Mouse (Mus musculus) CH12.LX (cell line): ENCODE results near the gene Fpgs.

ENCODE experiments used
- CHD2 ChIP-seq: IDR thresholded peaks from 2 replicates; pipeline ENCODE4 v1.6.1; 2011; ENCODE audit warnings: low read length, improper control_type of control experiment
- ELF1 ChIP-seq: IDR thresholded peaks from 2 replicates; pipeline ENCODE4 v1.6.1; 2014; ENCODE audit warnings: low read depth, mild to moderate bottlenecking, inconsistent platforms, low read length, improper control_type of control experiment
- NRF1 ChIP-seq: IDR thresholded peaks from 2 replicates; pipeline ENCODE4 v1.6.1; 2014; ENCODE audit warnings: low read depth, mild to moderate bottlenecking, inconsistent platforms, low read length, improper control_type of control experiment, moderate library complexity
- POLR2A ChIP-seq: IDR thresholded peaks from 2 replicates; pipeline ENCODE4 v1.6.1; 2011; ENCODE audit warnings: low read depth, mild to moderate bottlenecking, improper control_type of control experiment, low read length
- SIN3A ChIP-seq: IDR thresholded peaks from 2 replicates; pipeline ENCODE4 v1.6.1; 2012; ENCODE audit warnings: low read length, improper control_type of control experiment, inconsistent platforms

GRCm38 (mm10) chr2:32637778-32638281, 66.1 kb downstream of the Fpgs start:
- TF ChIP-seq SIN3A (no peak), ELF1 (no peak), CHD2 (no peak), NRF1 (no peak), POLR2A (no peak)
